Mouse (Mus musculus): ENCODE results near the gene Dcpp1. TPM values are rescaled to one million over a fixed set of nuclear protein-coding genes. Genes with fewer than 3 reads are reported as not detected.

Gene Dcpp1
- polyA plus RNA-seq, 2 experiments from 2014 or later: not detected

DNA sequence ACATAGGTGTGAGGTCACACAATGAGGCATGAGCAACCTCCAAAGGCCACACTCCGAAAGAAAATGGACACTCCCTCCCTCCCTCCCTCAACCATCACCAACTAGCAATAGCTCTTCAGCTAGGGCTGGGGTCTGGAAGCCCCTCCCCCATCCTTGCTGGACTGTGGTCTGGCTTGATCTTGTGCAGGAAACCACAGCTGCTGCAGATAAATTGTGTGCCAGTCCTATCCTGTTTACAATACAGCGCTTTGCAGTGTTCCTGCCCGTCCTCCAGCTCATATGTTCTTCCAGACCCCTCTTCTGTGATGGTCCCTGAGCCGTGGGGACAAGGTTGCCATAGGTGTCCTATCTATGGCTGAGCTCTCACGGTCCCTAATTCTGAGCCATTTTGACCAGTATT is 50.5 kb downstream of the Dcpp1 start:
- ATAC-seq: no peak

Other genes with a start within 250 kb of the Dcpp1 start
- 1 to 10 TPM in 1 of 2 experiments, under 1 TPM in 1; 0.42 to 1.6 TPM for gene Mmp25, start 235.6 kb upstream of the Dcpp1 start, polyA plus RNA-seq (2017; shearing (Covaris generic))
- gene Bicdl2, start 220.4 kb upstream of the Dcpp1 start, polyA plus RNA-seq (2017; shearing (Covaris generic)): under 1 TPM; 0.22 to 0.66 TPM
- gene Hcfc1r1, start 207.3 kb upstream of the Dcpp1 start, polyA plus RNA-seq (2017; shearing (Covaris generic)): 10 to 100 TPM; 71.5 to 72.4 TPM
- gene Thoc6, start 207.0 kb upstream of the Dcpp1 start, polyA plus RNA-seq (2017; shearing (Covaris generic)): 10 to 100 TPM; 26.1 to 43.6 TPM
- gene Tnfrsf12a, start 203.4 kb upstream of the Dcpp1 start, polyA plus RNA-seq (2017; shearing (Covaris generic)): 1 to 10 TPM; 5.3 to 6.2 TPM
- gene Cldn6, start 201.6 kb upstream of the Dcpp1 start, polyA plus RNA-seq (2017; shearing (Covaris generic)): not detected
- not detected for gene Cldn9, start 196.8 kb upstream of the Dcpp1 start, polyA plus RNA-seq (2017; shearing (Covaris generic))
- gene 1520401A03Rik, start 158.1 kb upstream of the Dcpp1 start, polyA plus RNA-seq (2017; shearing (Covaris generic)): under 1 TPM; 0.20 to 0.30 TPM
- 10 to 100 TPM; 10.5 to 13.7 TPM for gene Pkmyt1, start 154.5 kb upstream of the Dcpp1 start, polyA plus RNA-seq (2017; shearing (Covaris generic))
- gene Paqr4, start 140.0 kb upstream of the Dcpp1 start, polyA plus RNA-seq (2017; shearing (Covaris generic)): 1 to 10 TPM; 2.0 to 2.5 TPM
- gene Kremen2, start 135.0 kb upstream of the Dcpp1 start, polyA plus RNA-seq (2017; shearing (Covaris generic)): 1 to 10 TPM; 1.8 to 2.4 TPM
- gene Flywch1, start 109.3 kb upstream of the Dcpp1 start, polyA plus RNA-seq (2017; shearing (Covaris generic)): 10 to 100 TPM; 15.1 to 21.4 TPM
- gene Flywch2, start 94.8 kb upstream of the Dcpp1 start, polyA plus RNA-seq (2017; shearing (Covaris generic)): 1 to 10 TPM; 3.4 to 3.5 TPM
- 100 to 1,000 TPM; 289 to 316 TPM for gene Srrm2, start 90.3 kb upstream of the Dcpp1 start, polyA plus RNA-seq (2017; shearing (Covaris generic))
- gene Elob, start 51.7 kb upstream of the Dcpp1 start, polyA plus RNA-seq (2017; shearing (Covaris generic)): 100 to 1,000 TPM; 600 to 664 TPM
- gene Prss33, start 44.8 kb upstream of the Dcpp1 start, polyA plus RNA-seq (2017; shearing (Covaris generic)): not detected
- gene Prss32, start 37.0 kb upstream of the Dcpp1 start, polyA plus RNA-seq (2017; shearing (Covaris generic)): not detected
- 1 to 10 TPM; 5.6 to 5.7 TPM for gene Prss41, start 36.7 kb upstream of the Dcpp1 start, polyA plus RNA-seq (2017; shearing (Covaris generic))
- gene Prss21, start 12.8 kb upstream of the Dcpp1 start, polyA plus RNA-seq (2017; shearing (Covaris generic)): not detected
- gene Dcpp2, start within 50 bp of the Dcpp1 start, polyA plus RNA-seq (2017; shearing (Covaris generic)): not detected
- gene Dcpp3, start 36.6 kb downstream of the Dcpp1 start, polyA plus RNA-seq (2017; shearing (Covaris generic)): not detected
- not detected for gene Sbp, start 60.8 kb downstream of the Dcpp1 start, polyA plus RNA-seq (2017; shearing (Covaris generic))
- not detected for gene Sbpl, start 74.4 kb downstream of the Dcpp1 start, polyA plus RNA-seq (2017; shearing (Covaris generic))
- not detected for gene Prss30, start 99.7 kb downstream of the Dcpp1 start, polyA plus RNA-seq (2017; shearing (Covaris generic))
- not detected for gene Prss22, start 117.2 kb downstream of the Dcpp1 start, polyA plus RNA-seq (2017; shearing (Covaris generic))
- not detected for gene Prss27, start 157.3 kb downstream of the Dcpp1 start, polyA plus RNA-seq (2017; shearing (Covaris generic))
- gene Kctd5, start 192.6 kb downstream of the Dcpp1 start, polyA plus RNA-seq (2017; shearing (Covaris generic)): 1 to 10 TPM; 2.3 to 5.2 TPM

Measured in CD4-positive, CD25-positive, alpha-beta regulatory T cell, adult 4 months (primary cell).